Mouse (Mus musculus) intestine, embryonic 16.5 days (tissue): ENCODE results near the gene Gas2l1. TPM values are rescaled to one million over a fixed set of nuclear protein-coding genes. Genes with fewer than 3 reads are reported as not detected.
A peak's percentile ranks its signal among the peaks of the same experiment; 100 is the strongest.
"Not testable (repeated sequence)": the region's sequence is repeated elsewhere in the genome, so short reads cannot be mapped to it uniquely, and the experiment has no call there.

Experiments
- ATAC-seq: fragments of 200-750 bp; cut with Nextera tagmentation; 2 replicates; pipeline ENCODE4 v1.8.0; 2017; ENCODE audit warnings: moderate TSS enrichment, moderate library complexity
- H3K27ac ChIP-seq: fragments of 300-500 bp; sonication (generic); 2 replicates; pipeline ENCODE4 v1.5.1; 2014; ENCODE audit warnings: mild to moderate bottlenecking, low read length
- H3K27me3 ChIP-seq: fragments of 300-500 bp; sonication (generic); replicated peaks from 2 replicates; pipeline ENCODE4 v1.6.1; 2014; ENCODE audit warnings: low read length, control low read depth, mixed read lengths; ENCODE audit not compliant: control insufficient read depth, insufficient read depth
- H3K36me3 ChIP-seq: fragments of 300-500 bp; sonication (generic); 2 replicates; pipeline ENCODE4 v1.6.1; 2014; ENCODE audit warnings: low read length, control low read depth; ENCODE audit not compliant: control insufficient read depth, insufficient read depth
- H3K4me1 ChIP-seq: fragments of 300-500 bp; sonication (generic); 2 replicates; pipeline ENCODE4 v1.6.1; 2014; ENCODE audit warnings: low read length, control low read depth, mixed read lengths; ENCODE audit not compliant: control insufficient read depth, insufficient read depth
- H3K4me2 ChIP-seq: fragments of 300-500 bp; sonication (generic); 2 replicates; pipeline ENCODE4 v1.6.1; 2014; ENCODE audit warnings: low read depth, low read length, control low read depth
- H3K4me3 ChIP-seq: fragments of 300-500 bp; sonication (generic); 2 replicates; pipeline ENCODE4 v1.5.1; 2014; ENCODE audit warnings: mild to moderate bottlenecking, low read length
- H3K9ac ChIP-seq: fragments of 300-500 bp; sonication (generic); 2 replicates; pipeline ENCODE4 v1.6.1; 2014; ENCODE audit warnings: low read depth, low read length
- H3K9me3 ChIP-seq: fragments of 300-500 bp; sonication (generic); 2 replicates; pipeline ENCODE4 v1.6.1; 2016; ENCODE audit warnings: low read length, control low read depth; ENCODE audit not compliant: control insufficient read depth
- WGBS: fragments of 180-500 bp; shearing (Covaris S2); extraction: QIAGEN DNeasy Blood & Tissue Kit; methylation state at CpG from one replicate; pipeline ENCODE4 v1.1.7; 2014; 5-methylcytosine and 5-hydroxymethylcytosine counted together
- polyA plus RNA-seq: library from polyadenylated mRNA; unstranded; fragments of >200 nt; fragmentation: Nextera tagmentation; extraction: Ambion mirVana; gene quantifications from 2 replicates; pipeline ENCODE4 v1.2.1, GENCODE M21; 2015

Gene Gas2l1
- polyA plus RNA-seq, 1 experiment from 2014 or later: 17.5 TPM

DNA sequence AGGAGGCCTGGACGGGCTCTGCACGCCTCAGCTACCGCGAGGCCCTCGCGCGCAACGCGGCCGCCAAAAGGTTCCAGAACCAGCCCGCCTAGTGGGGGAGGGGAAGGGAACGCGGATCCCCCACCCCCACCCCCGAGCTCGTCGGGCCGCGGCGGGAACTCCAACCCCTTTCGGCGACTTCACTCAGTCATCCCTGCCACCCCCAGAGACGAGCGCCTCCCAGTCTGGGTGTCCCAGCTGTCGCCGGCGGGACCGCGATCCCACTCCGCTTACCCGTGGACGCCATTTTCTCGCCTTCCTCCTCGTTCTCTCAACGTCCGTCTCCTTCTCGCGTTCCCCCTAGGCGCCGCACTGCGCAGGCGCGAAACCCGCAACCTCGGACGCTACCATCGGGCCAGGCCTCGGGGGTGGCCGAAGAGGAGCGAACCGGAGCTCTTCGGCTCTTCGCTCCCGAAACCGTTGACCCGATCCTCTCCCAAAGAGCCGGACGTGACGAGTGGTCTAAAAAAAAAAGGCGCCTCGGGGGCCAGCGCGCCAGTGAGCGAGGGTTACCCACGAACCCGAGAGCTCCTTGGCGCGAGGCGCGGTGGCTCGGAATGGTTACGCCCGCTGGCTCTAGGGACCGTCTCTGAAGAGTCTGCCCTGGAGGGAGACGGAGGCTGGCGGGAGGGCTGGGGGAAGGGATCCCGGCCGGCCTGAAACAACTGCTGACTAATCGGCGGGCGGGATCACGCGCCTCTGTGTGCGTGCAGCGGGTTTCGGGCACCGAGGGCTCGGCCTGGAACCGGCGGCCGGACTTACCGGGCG is 33.8 kb upstream of the Gas2l1 start, which contains the start of the genes Rhbdd3 and Ewsr1:
Gene Rhbdd3, plus strand, starts transcription at position 191 of the 807 bp plus-strand sequence.
Gene Ewsr1, minus strand, starts transcription at position 531 of the 807 bp plus-strand sequence.
- Histone ChIP-seq H3K4me2 (peak within 1 kb of the TSS; percentile 66), H3K36me3 (no peaks in the 10 kb centered on the region; the same call in none of the 2 replicates), H3K27ac (peak within 1 kb of the TSS; percentile 95), H3K9me3 (no peaks in the 10 kb centered on the region), H3K27me3 (no peaks in the 10 kb centered on the region), H3K4me3 (peak within 1 kb of the TSS; percentile 98), H3K4me1 (peaks cover 27% of the 10 kb centered on the region), H3K9ac (peak within 1 kb of the TSS; percentile 100)
- ATAC-seq: peak; percentile 89
- WGBS: under 1% methylated on average over 91 of the region's 92 CpGs

- peaks cover 28% of the 10 kb centered on the region for H3K4me1 ChIP-seq
- H3K27me3 ChIP-seq: no peaks in the 10 kb centered on the region
- peak overlapping the region; percentile 66 for H3K4me2 ChIP-seq
- peak overlapping the region; percentile 100 for H3K9ac ChIP-seq
- ATAC-seq: no peak
- no peaks in the 10 kb centered on the region; the same call in 1 of the 2 replicates for H3K36me3 ChIP-seq
- under 1% methylated on average over 44 of the region's 44 CpGs for WGBS
- H3K4me3 ChIP-seq: peak overlapping the region; percentile 98
- H3K9me3 ChIP-seq: no peaks in the 10 kb centered on the region
- peak overlapping the region; percentile 95 for H3K27ac ChIP-seq
Measured at GRCm38 (mm10) chr11:5098035-5098735, 33.1 kb upstream of the Gas2l1 start.

DNA sequence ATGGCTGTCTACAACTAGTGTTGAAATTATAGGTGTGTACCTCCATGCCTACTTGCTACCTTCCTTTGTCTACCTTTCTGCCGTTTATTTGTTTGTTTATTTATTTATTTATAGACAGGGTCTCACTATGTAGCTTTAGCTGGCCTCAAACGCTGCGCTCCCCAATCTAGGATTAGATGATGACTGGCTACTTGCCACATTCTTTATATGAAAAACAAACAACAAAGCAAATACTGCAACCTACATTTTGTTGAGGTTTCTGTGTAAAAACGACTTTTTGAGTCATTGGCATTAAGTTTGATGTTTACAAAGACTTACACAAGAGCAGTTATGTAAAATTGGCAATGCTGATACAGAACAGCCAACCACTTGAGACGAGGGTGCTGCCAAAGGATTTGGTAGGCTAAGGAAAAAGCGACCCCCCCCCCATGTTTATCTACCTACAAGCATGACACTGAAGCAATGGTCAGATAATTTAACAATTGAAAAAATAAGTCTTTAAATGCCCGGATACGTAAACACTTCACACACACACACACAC is 31.4 kb upstream of the Gas2l1 start:
- H3K9ac ChIP-seq: peak overlapping the region; percentile 100; the same call in 1 of the 2 replicates
- H3K36me3 ChIP-seq: no peaks in the 10 kb centered on the region
- H3K27ac ChIP-seq: no peak overlapping the region
- H3K4me3 ChIP-seq: peak overlapping the region; percentile 98; the same call in 1 of the 2 replicates
- peaks cover 30% of the 10 kb centered on the region for H3K4me1 ChIP-seq
- H3K27me3 ChIP-seq: no peaks in the 10 kb centered on the region
- no peak for ATAC-seq
- H3K4me2 ChIP-seq: peak overlapping the region; percentile 66
- 55% methylated on average over 8 of the region's 8 CpGs for WGBS
- H3K9me3 ChIP-seq: no peaks in the 10 kb centered on the region

DNA sequence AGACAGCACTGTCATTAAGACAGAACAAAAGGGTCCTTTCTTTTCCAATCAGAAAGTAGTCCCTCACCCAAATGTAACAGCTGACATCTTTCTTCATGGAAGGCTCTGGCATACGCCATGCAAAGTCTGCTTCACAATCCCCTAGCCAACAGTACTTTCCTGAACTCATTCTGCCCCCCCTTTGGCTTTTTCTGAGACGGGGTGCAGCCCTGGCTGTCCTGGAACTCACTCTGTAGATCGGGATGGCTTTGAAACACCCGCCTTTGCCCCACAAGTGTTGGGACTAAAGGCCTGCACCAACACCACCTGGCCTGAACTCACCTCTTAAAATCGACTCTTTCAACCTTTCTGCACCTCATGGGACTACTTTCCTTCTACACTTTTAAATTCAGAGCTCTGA is 30.8 kb upstream of the Gas2l1 start:
- Histone ChIP-seq H3K27me3 (no peaks in the 10 kb centered on the region), H3K4me1 (peaks cover 28% of the 10 kb centered on the region), H3K4me3 (no peak overlapping the region), H3K4me2 (no peak overlapping the region), H3K9ac (no peak overlapping the region), H3K27ac (no peak overlapping the region), H3K9me3 (no peaks in the 10 kb centered on the region), H3K36me3 (peaks cover 3% of the 10 kb centered on the region; the same call in 1 of the 2 replicates)
- 63% methylated on average over 5 of the region's 5 CpGs for WGBS
- ATAC-seq: no peak

DNA sequence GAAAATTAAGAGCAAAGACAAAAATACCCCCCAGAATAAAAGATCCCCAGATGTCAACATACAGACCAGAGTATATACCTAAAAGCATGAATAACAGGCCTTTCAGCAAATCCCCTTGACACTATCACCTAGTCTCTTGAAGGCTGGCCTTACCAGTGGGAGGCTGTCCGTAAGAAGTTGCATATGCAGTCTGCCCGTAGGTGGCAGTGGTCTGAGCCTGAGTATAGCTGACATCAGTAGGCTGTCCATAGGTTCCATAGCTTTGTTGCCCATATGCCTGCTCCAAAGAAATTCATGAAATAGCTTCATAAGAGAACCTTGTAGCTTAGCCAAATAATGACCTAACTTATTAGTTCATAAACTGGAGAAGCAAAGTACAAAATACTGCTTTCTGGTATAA is 26.6 kb upstream of the Gas2l1 start:
- Histone ChIP-seq H3K9me3 (no peaks in the 10 kb centered on the region), H3K27ac (no peak overlapping the region), H3K9ac (no peak overlapping the region), H3K27me3 (no peaks in the 10 kb centered on the region), H3K36me3 (peaks cover 13% of the 10 kb centered on the region), H3K4me3 (no peak overlapping the region), H3K4me1 (peaks cover 16% of the 10 kb centered on the region), H3K4me2 (no peak overlapping the region)
- 0 out of 2 replicates have a peak, but pooled peaks have one; percentile 38 for ATAC-seq
- 46% methylated on average over 2 of the region's 2 CpGs for WGBS

GRCm38 (mm10) chr11:5089147-5089546 is 24.0 kb upstream of the Gas2l1 start:
- no peak overlapping the region for H3K9ac ChIP-seq
- H3K4me3 ChIP-seq: no peak overlapping the region
- no peak overlapping the region for H3K4me2 ChIP-seq
- ATAC-seq: no peak
- no peaks in the 10 kb centered on the region for H3K9me3 ChIP-seq
- H3K27me3 ChIP-seq: no peaks in the 10 kb centered on the region
- WGBS: 97% methylated on average over 1 of the region's 1 CpGs
- peaks cover 22% of the 10 kb centered on the region for H3K36me3 ChIP-seq
- H3K27ac ChIP-seq: no peak overlapping the region
- H3K4me1 ChIP-seq: peaks cover 5% of the 10 kb centered on the region; the same call in 1 of the 2 replicates

GRCm38 (mm10) chr11:5076843-5077242 is 11.7 kb upstream of the Gas2l1 start:
- H3K9ac ChIP-seq, H3K4me1 ChIP-seq, H3K9me3 ChIP-seq, H3K4me2 ChIP-seq, H3K4me3 ChIP-seq, H3K27me3 ChIP-seq, H3K27ac ChIP-seq: not testable (repeated sequence)
- 74% methylated on average over 4 of the region's 5 CpGs for WGBS
- ATAC-seq: peak; percentile 43
- H3K36me3 ChIP-seq: peaks cover 22% of the 10 kb centered on the region

DNA sequence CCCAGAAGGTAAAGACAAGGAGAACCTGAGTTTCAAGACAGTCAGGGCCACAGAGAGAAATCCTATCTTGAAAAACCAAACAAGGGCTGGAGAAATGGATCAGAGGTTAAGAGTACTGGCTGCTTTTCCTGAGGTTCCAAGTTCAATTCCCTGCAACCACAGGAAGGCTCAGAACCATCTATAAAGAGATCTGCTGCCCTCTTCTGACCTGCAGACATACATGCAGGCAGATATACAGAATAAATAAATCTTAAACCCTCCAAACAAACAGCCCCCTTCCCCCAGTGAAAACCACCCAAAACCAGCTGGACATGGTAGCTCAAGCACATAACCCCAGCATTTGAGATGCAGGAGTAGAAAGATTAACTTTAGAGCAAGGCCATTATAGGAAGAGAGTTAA is 10.6 kb upstream of the Gas2l1 start:
- no peak overlapping the region for H3K9ac ChIP-seq
- no peak overlapping the region for H3K4me2 ChIP-seq
- H3K4me1 ChIP-seq: no peaks in the 10 kb centered on the region
- peaks cover 28% of the 10 kb centered on the region for H3K36me3 ChIP-seq
- no peaks in the 10 kb centered on the region for H3K9me3 ChIP-seq
- H3K4me3 ChIP-seq: no peak overlapping the region
- no peak for ATAC-seq
- H3K27me3 ChIP-seq: no peaks in the 10 kb centered on the region
- no peak overlapping the region for H3K27ac ChIP-seq

DNA sequence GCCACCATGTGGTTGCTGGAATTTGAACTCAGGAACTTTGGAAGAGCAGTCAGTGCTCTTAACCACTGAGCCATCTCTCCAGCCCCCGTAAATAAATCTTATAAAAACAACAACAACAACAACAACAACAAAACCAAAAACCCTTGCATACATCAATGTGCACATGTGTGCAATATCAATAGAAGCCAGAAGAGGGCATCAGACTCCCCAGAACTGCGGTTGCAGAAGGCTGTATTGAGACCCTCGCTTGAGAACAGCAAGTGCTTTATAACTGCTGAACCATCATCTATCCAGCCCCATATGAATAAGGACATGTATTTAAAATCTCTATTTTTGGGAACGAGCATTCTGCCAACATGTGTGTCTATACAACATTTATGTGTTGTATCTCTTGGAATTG is 9.8 kb upstream of the Gas2l1 start:
- no peak for ATAC-seq
- Histone ChIP-seq H3K27ac (no peak overlapping the region), H3K27me3 (no peaks in the 10 kb centered on the region), H3K4me3 (no peak overlapping the region), H3K9ac (no peak overlapping the region), H3K36me3 (peaks cover 29% of the 10 kb centered on the region), H3K9me3 (no peaks in the 10 kb centered on the region), H3K4me2 (no peak overlapping the region), H3K4me1 (no peaks in the 10 kb centered on the region)
- WGBS: 72% methylated on average over 4 of the region's 4 CpGs
